Mouse (Mus musculus) ovary, postnatal 36 days (tissue): ENCODE measurements at regions not wholly inside any gene's neighbourhood (a gene's known extent, or its start where the extent isn't known, plus 50 kb on each side); places are given as distances from the start of the nearest gene placed in this dataset.
"Not testable (repeated sequence)": the region's sequence is repeated elsewhere in the genome, so short reads cannot be mapped to it uniquely, and the experiment has no call there.

Source experiments
- DNase-seq: peaks from one replicate; pipeline ENCODE4 v3.0.0; 2022; ENCODE audit warnings: low spot score, mixed read lengths

GRCm38 (mm10) chr8:37048912-37049692 is 55.7 kb downstream of the AI429214 start:
- no peak for DNase-seq

GRCm38 (mm10) chr8:37049969-37050683 is 56.7 kb downstream of the AI429214 start:
- DNase-seq: no peak

GRCm38 (mm10) chr8:37050684-37051028 is 57.3 kb downstream of the AI429214 start:
- no peak for DNase-seq

GRCm38 (mm10) chr8:37056376-37056775 is 63.0 kb downstream of the AI429214 start:
- DNase-seq: no peak

- DNase-seq: no peak
Measured at GRCm38 (mm10) chr8:37058390-37058789, 65.0 kb downstream of the AI429214 start.

GRCm38 (mm10) chr8:37062012-37062944 is 68.9 kb downstream of the AI429214 start:
- peak; percentile 73 for DNase-seq

- peak; percentile 47 for DNase-seq
Measured at GRCm38 (mm10) chr8:37063764-37064331, 70.4 kb downstream of the AI429214 start.

GRCm38 (mm10) chr8:37072905-37073304 is 79.5 kb downstream of the AI429214 start:
- no peak for DNase-seq

GRCm38 (mm10) chr8:37099727-37100126 is 106.3 kb downstream of the AI429214 start:
- no peak for DNase-seq

- not testable (repeated sequence) for DNase-seq
Measured at GRCm38 (mm10) chr8:37112386-37112785, 119.0 kb downstream of the AI429214 start.

- no peak for DNase-seq
Measured at GRCm38 (mm10) chr8:37125834-37126233, 132.4 kb downstream of the AI429214 start.

- no peak for DNase-seq
Measured at GRCm38 (mm10) chr8:37129670-37130069, 136.3 kb downstream of the AI429214 start.

- no peak for DNase-seq
Measured at GRCm38 (mm10) chr8:37131988-37132387, 138.6 kb downstream of the AI429214 start.

- no peak for DNase-seq
Measured at GRCm38 (mm10) chr8:37134192-37134964, 141.0 kb downstream of the AI429214 start.

GRCm38 (mm10) chr8:37150286-37150685 is 156.9 kb downstream of the AI429214 start:
- no peak for DNase-seq

- no peak for DNase-seq
Measured at GRCm38 (mm10) chr8:37154361-37154760, 161.0 kb downstream of the AI429214 start.

GRCm38 (mm10) chr8:37154946-37155345 is 161.5 kb downstream of the AI429214 start:
- DNase-seq: no peak

- DNase-seq: peak; percentile 63
Measured at GRCm38 (mm10) chr8:37159481-37159880, 166.1 kb downstream of the AI429214 start.

GRCm38 (mm10) chr8:37196859-37197258 is 203.5 kb downstream of the AI429214 start:
- DNase-seq: no peak

GRCm38 (mm10) chr8:37215894-37216293 is 222.5 kb downstream of the AI429214 start:
- DNase-seq: no peak

- DNase-seq: no peak
Measured at GRCm38 (mm10) chr8:37227091-37227490, 233.7 kb downstream of the AI429214 start.
